Mouse (Mus musculus) cerebellum, postnatal 4 days (tissue): ENCODE results near the gene Gusb.

Experiments used
- DNase-seq, 2 experiments: peaks; one replicate each; pipeline ENCODE4 v3.0.0; 2022; ENCODE audit warnings: low spot score in 2 of 2, mixed read lengths in 1 of 2

Gusb gene

GRCm38 (mm10) chr5:129974866-129975311 lies 28.0 kb downstream of the Gusb start:
- DNase-seq, result no peak

- DNase-seq, result no peak
Observed at GRCm38 (mm10) chr5:129974354-129974753, 28.5 kb downstream of the Gusb start.

GRCm38 (mm10) chr5:129971491-129971890 lies 31.4 kb downstream of the Gusb start:
- DNase-seq, result no peak

- no peak for DNase-seq
Observed at GRCm38 (mm10) chr5:129968417-129968816, 34.4 kb downstream of the Gusb start.

- no peak for DNase-seq
Observed at GRCm38 (mm10) chr5:129966448-129966847, 36.4 kb downstream of the Gusb start.

- no peak for DNase-seq
Observed at GRCm38 (mm10) chr5:129963224-129963623, 39.6 kb downstream of the Gusb start.

GRCm38 (mm10) chr5:129955792-129956191 lies 47.1 kb downstream of the Gusb start:
- no peak for DNase-seq

- DNase-seq, result no peak
Observed at GRCm38 (mm10) chr5:129954473-129955254, 48.2 kb downstream of the Gusb start.

GRCm38 (mm10) chr5:129952143-129952542 lies 50.7 kb downstream of the Gusb start:
- DNase-seq, result no peak

GRCm38 (mm10) chr5:129947528-129948033 lies 55.3 kb downstream of the Gusb start:
- no peak for DNase-seq

- DNase-seq, result no peak
Observed at GRCm38 (mm10) chr5:129943402-129943801, 59.4 kb downstream of the Gusb start.

GRCm38 (mm10) chr5:129942073-129942939 lies 60.5 kb downstream of the Gusb start:
- DNase-seq, result peak in 1 of 2 experiments; percentile 32

GRCm38 (mm10) chr5:129941495-129942045 lies 61.3 kb downstream of the Gusb start, which contains the start of gene Vkorc1l1:
Gene Vkorc1l1 (plus strand): TSS chr5:129941970.
- peak; percentile 95 to 98 for DNase-seq

GRCm38 (mm10) chr5:129940736-129941494 lies 61.9 kb downstream of the Gusb start:
- no peak for DNase-seq

GRCm38 (mm10) chr5:129940281-129940680 lies 62.6 kb downstream of the Gusb start:
- DNase-seq, result no peak
